Mouse (Mus musculus): ENCODE measurements around the gene Ccdc191. TPM values are rescaled to one million over a fixed set of nuclear protein-coding genes. Genes with fewer than 3 reads are reported as not detected.

Gene Ccdc191
- polyA plus RNA-seq, 1 experiment from 2014 or later = 5.4 TPM

- Histone ChIP-seq H3K9me3 (ENCODE audit: control insufficient read depth, low read length) (no peaks in the 10 kb centered on the region), H3K4me1 (replicated peaks; ENCODE audit: control insufficient read depth, insufficient read depth) (no peaks in the 10 kb centered on the region), H3K4me2 (replicated peaks; ENCODE audit: low read depth) (no peak overlapping the region), H3K27ac (replicated peaks) (no peak overlapping the region), H3K36me3 (ENCODE audit: control insufficient read depth, insufficient read depth, low read length) (no peaks in the 10 kb centered on the region), H3K4me3 (ENCODE audit: low read depth, low read length) (no peak overlapping the region), H3K9ac (ENCODE audit: low read length) (no peak overlapping the region), H3K27me3 (ENCODE audit: control insufficient read depth, insufficient read depth, low read length) (no peaks in the 10 kb centered on the region)
- TF ChIP-seq CTCF (IDR thresholded peaks at IDR 0.05; ENCODE audit: low read depth) (no peak), EP300 (optimal IDR thresholded peaks at IDR 0.05) (no peak)
- ATAC-seq (ENCODE audit: low FRiP score, low TSS enrichment) = no peak
- no peak for DNase-seq (ENCODE audit: low spot score)
- WGBS = 74% methylated on average over 7 of the region's 7 CpGs
These were observed 42.7 kb downstream of the Ccdc191 start for GRCm38 (mm10) chr16:43932319-43932718.

- TF ChIP-seq CTCF (IDR thresholded peaks at IDR 0.05; ENCODE audit: low read depth) (no peak), EP300 (optimal IDR thresholded peaks at IDR 0.05) (no peak)
- 80% methylated on average over 6 of the region's 6 CpGs for WGBS
- Histone ChIP-seq H3K27ac (replicated peaks) (no peak overlapping the region), H3K9ac (ENCODE audit: low read length) (no peak overlapping the region), H3K4me2 (replicated peaks; ENCODE audit: low read depth) (no peak overlapping the region), H3K36me3 (ENCODE audit: control insufficient read depth, insufficient read depth, low read length) (no peaks in the 10 kb centered on the region), H3K4me1 (replicated peaks; ENCODE audit: control insufficient read depth, insufficient read depth) (no peaks in the 10 kb centered on the region), H3K9me3 (ENCODE audit: control insufficient read depth, low read length) (no peaks in the 10 kb centered on the region), H3K4me3 (ENCODE audit: low read depth, low read length) (no peak overlapping the region), H3K27me3 (ENCODE audit: control insufficient read depth, insufficient read depth, low read length) (no peaks in the 10 kb centered on the region)
- ATAC-seq (ENCODE audit: low FRiP score, low TSS enrichment) (no peak), DNase-seq (ENCODE audit: low spot score) (no peak)
These were observed 43.4 kb downstream of the Ccdc191 start for GRCm38 (mm10) chr16:43933041-43933440.

- no peak for DNase-seq (ENCODE audit: low spot score)
- ATAC-seq (ENCODE audit: low FRiP score, low TSS enrichment) = no peak
- 87% methylated on average over 8 of the region's 8 CpGs for WGBS
These were observed 45.3 kb downstream of the Ccdc191 start for GRCm38 (mm10) chr16:43934856-43935255.

GRCm38 (mm10) chr16:43935367-43935766, 45.8 kb downstream of the Ccdc191 start:
- 55% methylated on average over 3 of the region's 3 CpGs for WGBS
- no peaks in the 10 kb centered on the region for H3K9me3 ChIP-seq (ENCODE audit: control insufficient read depth, low read length)
- H3K36me3 ChIP-seq (ENCODE audit: control insufficient read depth, insufficient read depth, low read length) = no peaks in the 10 kb centered on the region
- DNase-seq (ENCODE audit: low spot score) (no peak), ATAC-seq (ENCODE audit: low FRiP score, low TSS enrichment) (no peak)
- no peak overlapping the region for H3K4me2 ChIP-seq (replicated peaks; ENCODE audit: low read depth)
- H3K4me1 ChIP-seq (replicated peaks; ENCODE audit: control insufficient read depth, insufficient read depth) = no peaks in the 10 kb centered on the region
- H3K4me3 ChIP-seq (ENCODE audit: low read depth, low read length) = no peak overlapping the region
- H3K27ac ChIP-seq (replicated peaks) = no peak overlapping the region
- H3K9ac ChIP-seq (ENCODE audit: low read length) = no peak overlapping the region
- H3K27me3 ChIP-seq (ENCODE audit: control insufficient read depth, insufficient read depth, low read length) = no peaks in the 10 kb centered on the region
- TF ChIP-seq EP300 (optimal IDR thresholded peaks at IDR 0.05) = no peak

More at GRCm38 (mm10) chr16:43934856-43935255, 45.3 kb downstream of the Ccdc191 start:
- Histone ChIP-seq H3K4me3 (ENCODE audit: low read depth, low read length) (no peak overlapping the region), H3K27ac (replicated peaks) (no peak overlapping the region), H3K4me1 (replicated peaks; ENCODE audit: control insufficient read depth, insufficient read depth) (no peaks in the 10 kb centered on the region), H3K4me2 (replicated peaks; ENCODE audit: low read depth) (no peak overlapping the region), H3K9ac (ENCODE audit: low read length) (no peak overlapping the region), H3K27me3 (ENCODE audit: control insufficient read depth, insufficient read depth, low read length) (no peaks in the 10 kb centered on the region), H3K9me3 (ENCODE audit: control insufficient read depth, low read length) (no peaks in the 10 kb centered on the region), H3K36me3 (ENCODE audit: control insufficient read depth, insufficient read depth, low read length) (no peaks in the 10 kb centered on the region)
- TF ChIP-seq CTCF (IDR thresholded peaks at IDR 0.05; ENCODE audit: low read depth) = no peak
- TF ChIP-seq EP300 (optimal IDR thresholded peaks at IDR 0.05) = no peak

GRCm38 (mm10) chr16:43935892-43936291, 46.3 kb downstream of the Ccdc191 start:
- no peaks in the 10 kb centered on the region for H3K36me3 ChIP-seq (ENCODE audit: control insufficient read depth, insufficient read depth, low read length)
- H3K4me2 ChIP-seq (replicated peaks; ENCODE audit: low read depth) = no peak overlapping the region
- ATAC-seq (ENCODE audit: low FRiP score, low TSS enrichment) = no peak
- no peaks in the 10 kb centered on the region for H3K27me3 ChIP-seq (ENCODE audit: control insufficient read depth, insufficient read depth, low read length)
- TF ChIP-seq EP300 (optimal IDR thresholded peaks at IDR 0.05) (no peak), CTCF (IDR thresholded peaks at IDR 0.05; ENCODE audit: low read depth) (no peak)
- 63% methylated on average over 3 of the region's 3 CpGs for WGBS
- no peak overlapping the region for H3K27ac ChIP-seq (replicated peaks)
- no peak overlapping the region for H3K4me3 ChIP-seq (ENCODE audit: low read depth, low read length)
- H3K9me3 ChIP-seq (ENCODE audit: control insufficient read depth, low read length) = no peaks in the 10 kb centered on the region
- DNase-seq (ENCODE audit: low spot score) = no peak
- H3K9ac ChIP-seq (ENCODE audit: low read length) = no peak overlapping the region
- no peaks in the 10 kb centered on the region for H3K4me1 ChIP-seq (replicated peaks; ENCODE audit: control insufficient read depth, insufficient read depth)

- TF ChIP-seq EP300 (optimal IDR thresholded peaks at IDR 0.05) (no peak), CTCF (IDR thresholded peaks at IDR 0.05; ENCODE audit: low read depth) (no peak)
- no peak overlapping the region for H3K4me2 ChIP-seq (replicated peaks; ENCODE audit: low read depth)
- WGBS = 83% methylated on average over 4 of the region's 4 CpGs
- no peaks in the 10 kb centered on the region for H3K9me3 ChIP-seq (ENCODE audit: control insufficient read depth, low read length)
- no peaks in the 10 kb centered on the region for H3K4me1 ChIP-seq (replicated peaks; ENCODE audit: control insufficient read depth, insufficient read depth)
- no peak for DNase-seq (ENCODE audit: low spot score)
- H3K27me3 ChIP-seq (ENCODE audit: control insufficient read depth, insufficient read depth, low read length) = no peaks in the 10 kb centered on the region
- no peaks in the 10 kb centered on the region for H3K36me3 ChIP-seq (ENCODE audit: control insufficient read depth, insufficient read depth, low read length)
- no peak for ATAC-seq (ENCODE audit: low FRiP score, low TSS enrichment)
- no peak overlapping the region for H3K4me3 ChIP-seq (ENCODE audit: low read depth, low read length)
- no peak overlapping the region for H3K27ac ChIP-seq (replicated peaks)
- H3K9ac ChIP-seq (ENCODE audit: low read length) = no peak overlapping the region
These were observed 51.2 kb downstream of the Ccdc191 start for GRCm38 (mm10) chr16:43940846-43941245.

Measured in stomach, postnatal 0 days (tissue).